Mouse (Mus musculus) CH12.LX (cell line): ENCODE measurements around the gene Cd180.

Source experiments
- CTCF ChIP-seq, 2 experiments: IDR thresholded peaks in 1 of 2; conservative IDR thresholded peaks in 1 of 2; 2 replicates each; pipeline ENCODE4 v1.5.1; 2011 to 2012; ENCODE audit warnings: low read depth in 2 of 2, low read length in 2 of 2, improper control_type of control experiment in 1 of 2, inconsistent platforms in 1 of 2, mild to moderate bottlenecking in 1 of 2, moderate library complexity in 1 of 2
- POLR2AphosphoS2 ChIP-seq: IDR thresholded peaks from 2 replicates; pipeline ENCODE4 v1.6.1; 2011; ENCODE audit warnings: low read depth, low read length, improper control_type of control experiment

DNA sequence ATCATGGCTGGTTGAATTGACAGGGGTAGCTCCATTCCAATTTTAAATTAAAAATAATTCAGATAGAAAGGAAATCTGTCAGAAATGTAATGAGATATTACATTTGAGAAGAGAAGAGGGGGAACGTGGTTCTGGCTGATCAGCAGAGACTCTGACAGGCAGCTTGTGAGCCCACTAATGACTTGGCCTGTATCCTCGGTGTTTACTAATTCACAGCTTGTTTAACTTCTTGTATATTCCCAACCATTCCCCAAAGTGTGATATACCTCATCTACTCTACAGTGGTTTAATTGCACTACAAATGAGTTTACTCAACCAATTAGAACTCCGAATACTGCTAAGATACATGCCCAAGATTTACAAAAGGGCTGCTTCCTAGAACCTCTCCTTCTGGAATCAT, 85.9 kb downstream of the Cd180 start:
- TF ChIP-seq CTCF (conservative IDR thresholded peaks at IDR 0.05 in 1 of 2, IDR thresholded peaks at IDR 0.05 in 1 of 2; ENCODE audit: low read depth in 2 of 2, low read length in 2 of 2) = no peak
- TF ChIP-seq POLR2AphosphoS2 = no peak
